Mouse (Mus musculus): ENCODE data around the gene Rnls. TPM values are rescaled to one million over a fixed set of nuclear protein-coding genes. Genes with fewer than 3 reads are reported as not detected.

The Rnls gene
- polyA plus RNA-seq, 2 experiments: 0.22 to 1.2 TPM

DNA sequence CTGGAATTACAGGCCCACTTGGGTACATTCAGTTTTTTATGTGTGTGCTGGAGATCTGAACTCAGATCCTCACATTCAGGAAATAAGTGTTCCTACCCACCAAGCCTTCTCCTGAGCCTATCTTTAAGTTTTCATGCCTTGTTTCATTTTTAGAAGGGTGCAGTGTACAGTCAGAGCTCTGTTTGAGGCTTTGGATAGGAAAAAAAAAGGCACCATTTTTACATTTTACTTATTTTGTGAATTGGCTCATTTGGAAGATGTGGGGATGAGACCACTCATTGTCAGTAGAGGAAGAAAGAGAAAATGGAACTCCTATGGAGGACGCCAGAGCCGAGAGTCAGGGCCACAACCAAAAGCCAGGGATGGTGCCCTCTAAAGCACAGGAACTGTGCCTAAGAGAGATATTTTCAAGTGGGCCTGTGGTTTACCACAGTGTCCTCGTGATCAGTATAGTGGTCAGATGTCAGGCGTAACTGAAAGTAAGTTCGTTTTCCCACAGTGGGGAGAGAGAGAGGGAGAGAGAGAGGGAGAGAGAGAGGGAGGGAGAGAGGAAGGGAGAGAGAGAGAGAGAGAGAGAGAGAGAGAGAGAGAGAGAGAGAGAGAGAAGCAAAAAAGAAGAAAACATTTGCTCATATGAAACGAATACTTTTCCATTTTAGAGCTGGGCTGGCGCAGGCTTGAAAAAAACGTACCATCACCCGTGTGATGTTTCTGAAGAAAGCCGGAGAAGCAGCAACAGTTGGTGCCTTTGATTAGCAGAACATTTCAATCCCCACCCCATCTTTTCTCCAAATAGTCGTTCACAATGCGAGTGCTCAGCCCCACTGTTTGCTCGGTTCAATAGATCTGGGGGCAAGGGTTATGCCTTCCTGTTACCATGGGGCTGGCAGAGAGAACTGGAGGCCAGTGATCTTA is 290.7 kb downstream of the Rnls start:
- H3K27ac ChIP-seq: no peak overlapping the region; the same call in 1 of the 2 replicates
- H3K27me3 ChIP-seq (ENCODE audit: control insufficient read depth, insufficient read depth, low read length): no peaks in the 10 kb centered on the region
- H3K4me1 ChIP-seq (replicated peaks; ENCODE audit: control insufficient read depth in 2 of 2, insufficient read depth in 2 of 2, low read length in 1 of 2): peaks cover 0 to 26% of the 10 kb centered on the region in 2 experiments; a peak in 3 of 4 replicates
- 2% methylated on average over 13 of the region's 13 CpGs for WGBS (ENCODE audit: insufficient replicate concordance)
- peak overlapping the region in 1 of 2 experiments; percentile 29; a peak in 2 of 4 replicates for H3K4me3 ChIP-seq (ENCODE audit: insufficient read depth in 1 of 2, low read depth in 2 of 2, low read length in 2 of 2)
- DNase-seq (ENCODE audit: low read depth in 3 of 3, low spot score in 3 of 3) (peak in 2 of 3 experiments; percentile 11 to 33), ATAC-seq (ENCODE audit: insufficient read depth) (peak; percentile 75)
- no peaks in the 10 kb centered on the region for H3K9me3 ChIP-seq (ENCODE audit: control insufficient read depth, low read length)
- no peaks in the 10 kb centered on the region for H3K36me3 ChIP-seq (replicated peaks; ENCODE audit: control insufficient read depth, insufficient read depth, low read depth)
- peak overlapping the region; percentile 51 for H3K4me2 ChIP-seq (ENCODE audit: low read depth)
- 0 out of 2 replicates have a peak, but pooled peaks have one; percentile 22 for TF ChIP-seq EP300 (IDR thresholded peaks at IDR 0.05; ENCODE audit: low read depth)
- no peak for TF ChIP-seq CTCF (IDR thresholded peaks at IDR 0.05; ENCODE audit: low read depth)
- no peak overlapping the region for H3K9ac ChIP-seq (replicated peaks)

DNA sequence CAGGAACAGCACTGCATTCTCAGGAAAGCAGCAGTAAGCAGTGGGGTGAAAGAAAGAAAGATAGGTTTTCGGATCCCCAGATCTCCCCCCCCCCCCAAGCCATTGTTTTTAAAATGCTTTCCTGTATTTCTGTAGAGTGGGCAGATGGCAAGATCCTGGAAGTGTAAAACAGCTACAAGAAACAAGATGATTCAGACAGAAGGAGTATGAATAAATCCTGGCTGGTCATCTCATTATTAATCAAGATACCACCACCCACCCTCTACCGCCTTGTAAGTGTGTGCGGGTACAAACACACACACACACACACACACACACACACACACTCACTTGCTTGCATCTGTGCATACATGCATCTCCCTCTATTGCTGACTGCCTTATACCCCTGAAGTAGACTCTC is 291.5 kb downstream of the Rnls start:
- H3K36me3 ChIP-seq (replicated peaks; ENCODE audit: control insufficient read depth, insufficient read depth, low read depth): no peaks in the 10 kb centered on the region
- H3K4me1 ChIP-seq (replicated peaks; ENCODE audit: control insufficient read depth in 2 of 2, insufficient read depth in 2 of 2, low read length in 1 of 2): peaks cover 0 to 26% of the 10 kb centered on the region in 2 experiments; a peak in 3 of 4 replicates
- no peaks in the 10 kb centered on the region for H3K9me3 ChIP-seq (ENCODE audit: control insufficient read depth, low read length)
- H3K27ac ChIP-seq: no peak overlapping the region
- no peak overlapping the region for H3K4me3 ChIP-seq (ENCODE audit: insufficient read depth in 1 of 2, low read depth in 2 of 2, low read length in 2 of 2)
- WGBS (ENCODE audit: insufficient replicate concordance): 43% methylated on average over 3 of the region's 3 CpGs
- H3K27me3 ChIP-seq (ENCODE audit: control insufficient read depth, insufficient read depth, low read length): no peaks in the 10 kb centered on the region
- DNase-seq (ENCODE audit: low read depth in 3 of 3, low spot score in 3 of 3): no peak
- ATAC-seq (ENCODE audit: insufficient read depth): no peak
- TF ChIP-seq EP300 (IDR thresholded peaks at IDR 0.05; ENCODE audit: low read depth): no peak
- no peak for TF ChIP-seq CTCF (IDR thresholded peaks at IDR 0.05; ENCODE audit: low read depth)
- H3K9ac ChIP-seq (replicated peaks): no peak overlapping the region
- H3K4me2 ChIP-seq (ENCODE audit: low read depth): no peak overlapping the region

GRCm38 (mm10) chr19:33100031-33100430 is 292.1 kb downstream of the Rnls start:
- Histone ChIP-seq H3K4me3 (ENCODE audit: insufficient read depth in 1 of 2, low read depth in 2 of 2, low read length in 2 of 2) (no peak overlapping the region), H3K9me3 (ENCODE audit: control insufficient read depth, low read length) (no peaks in the 10 kb centered on the region), H3K4me1 (replicated peaks; ENCODE audit: control insufficient read depth in 2 of 2, insufficient read depth in 2 of 2, low read length in 1 of 2) (peaks cover 0 to 26% of the 10 kb centered on the region in 2 experiments; a peak in 3 of 4 replicates), H3K36me3 (replicated peaks; ENCODE audit: control insufficient read depth, insufficient read depth, low read depth) (no peaks in the 10 kb centered on the region), H3K27ac (no peak overlapping the region), H3K4me2 (ENCODE audit: low read depth) (no peak overlapping the region), H3K27me3 (ENCODE audit: control insufficient read depth, insufficient read depth, low read length) (no peaks in the 10 kb centered on the region), H3K9ac (replicated peaks) (no peak overlapping the region)
- no peak for TF ChIP-seq EP300 (IDR thresholded peaks at IDR 0.05; ENCODE audit: low read depth)
- TF ChIP-seq CTCF (IDR thresholded peaks at IDR 0.05; ENCODE audit: low read depth): no peak
- DNase-seq (ENCODE audit: low read depth in 3 of 3, low spot score in 3 of 3): no peak
- no peak for ATAC-seq (ENCODE audit: insufficient read depth)
- WGBS (ENCODE audit: insufficient replicate concordance): 44% methylated on average over 4 of the region's 4 CpGs

GRCm38 (mm10) chr19:33099201-33099788 is 292.8 kb downstream of the Rnls start:
- no peak overlapping the region for H3K27ac ChIP-seq
- no peak overlapping the region for H3K4me3 ChIP-seq (ENCODE audit: insufficient read depth in 1 of 2, low read depth in 2 of 2, low read length in 2 of 2)
- H3K9ac ChIP-seq (replicated peaks): no peak overlapping the region
- TF ChIP-seq EP300 (IDR thresholded peaks at IDR 0.05; ENCODE audit: low read depth) (no peak), CTCF (IDR thresholded peaks at IDR 0.05; ENCODE audit: low read depth) (no peak)
- no peaks in the 10 kb centered on the region for H3K27me3 ChIP-seq (ENCODE audit: control insufficient read depth, insufficient read depth, low read length)
- ATAC-seq (ENCODE audit: insufficient read depth) (no peak), DNase-seq (ENCODE audit: low read depth in 3 of 3, low spot score in 3 of 3) (no peak)
- WGBS (ENCODE audit: insufficient replicate concordance): 66% methylated on average over 9 of the region's 9 CpGs
- no peaks in the 10 kb centered on the region for H3K36me3 ChIP-seq (replicated peaks; ENCODE audit: control insufficient read depth, insufficient read depth, low read depth)
- no peaks in the 10 kb centered on the region for H3K9me3 ChIP-seq (ENCODE audit: control insufficient read depth, low read length)
- no peak overlapping the region for H3K4me2 ChIP-seq (ENCODE audit: low read depth)
- H3K4me1 ChIP-seq (replicated peaks; ENCODE audit: control insufficient read depth in 2 of 2, insufficient read depth in 2 of 2, low read length in 1 of 2): peaks cover 0 to 26% of the 10 kb centered on the region in 2 experiments; a peak in 3 of 4 replicates

GRCm38 (mm10) chr19:33097691-33098090 is 294.4 kb downstream of the Rnls start:
- Histone ChIP-seq H3K27ac (no peak overlapping the region), H3K27me3 (ENCODE audit: control insufficient read depth, insufficient read depth, low read length) (no peaks in the 10 kb centered on the region), H3K4me2 (ENCODE audit: low read depth) (no peak overlapping the region), H3K9me3 (ENCODE audit: control insufficient read depth, low read length) (no peaks in the 10 kb centered on the region), H3K36me3 (replicated peaks; ENCODE audit: control insufficient read depth, insufficient read depth, low read depth) (no peaks in the 10 kb centered on the region), H3K4me3 (ENCODE audit: insufficient read depth in 1 of 2, low read depth in 2 of 2, low read length in 2 of 2) (no peak overlapping the region), H3K4me1 (replicated peaks; ENCODE audit: control insufficient read depth in 2 of 2, insufficient read depth in 2 of 2, low read length in 1 of 2) (peaks cover 0 to 21% of the 10 kb centered on the region in 2 experiments; a peak in 3 of 4 replicates), H3K9ac (replicated peaks) (no peak overlapping the region)
- DNase-seq (ENCODE audit: low read depth in 3 of 3, low spot score in 3 of 3): no peak
- ATAC-seq (ENCODE audit: insufficient read depth): no peak
- WGBS (ENCODE audit: insufficient replicate concordance): 57% methylated on average over 3 of the region's 3 CpGs
- TF ChIP-seq EP300 (IDR thresholded peaks at IDR 0.05; ENCODE audit: low read depth) (no peak), CTCF (IDR thresholded peaks at IDR 0.05; ENCODE audit: low read depth) (no peak)
